Mouse (Mus musculus): Measurements from ENCODE around the gene Ankrd45.

- no peak for TF ChIP-seq CTCF (IDR thresholded peaks at IDR 0.05; ENCODE audit: low read depth)
- TF ChIP-seq EP300 (IDR thresholded peaks at IDR 0.05; ENCODE audit: low read depth), result no peak
Measured at GRCm38 (mm10) chr1:161122661-161123418, 19.7 kb upstream of the Ankrd45 start.
